Mouse (Mus musculus) limb, embryonic 12.5 days (tissue): Measurements from ENCODE around the gene Gm19935. TPM values are rescaled to one million over a fixed set of nuclear protein-coding genes. Genes with fewer than 3 reads are reported as not detected.

Experiments
- ATAC-seq: fragments of 200-750 bp; cut with Nextera tagmentation; 2 replicates; pipeline ENCODE4 v1.8.0; 2017; ENCODE audit warnings: low read depth, moderate TSS enrichment; ENCODE audit not compliant: insufficient number of reproducible peaks, insufficient read depth, low FRiP score, low TSS enrichment
- H3K27ac ChIP-seq: fragments of 300-500 bp; sonication (generic); 2 replicates; pipeline ENCODE4 v1.5.1; 2016; ENCODE audit warnings: mild to moderate bottlenecking, moderate library complexity
- H3K27me3 ChIP-seq: fragments of 300-500 bp; sonication (generic); 2 replicates; pipeline ENCODE4 v1.6.1; 2016; ENCODE audit warnings: mild to moderate bottlenecking, moderate library complexity
- H3K36me3 ChIP-seq: fragments of 300-500 bp; sonication (generic); 2 replicates; pipeline ENCODE4 v1.6.1; 2016; ENCODE audit warnings: mild to moderate bottlenecking, moderate library complexity
- H3K4me1 ChIP-seq: fragments of 300-500 bp; sonication (generic); replicated peaks from 2 replicates; pipeline ENCODE4 v1.6.1; 2016
- H3K4me2 ChIP-seq: fragments of 300-500 bp; sonication (generic); 2 replicates; pipeline ENCODE4 v1.6.1; 2016; ENCODE audit warnings: mild to moderate bottlenecking, moderate library complexity
- H3K4me3 ChIP-seq: fragments of 300-500 bp; sonication (generic); replicated peaks from 2 replicates; pipeline ENCODE4 v1.5.1; 2016; ENCODE audit warnings: mild to moderate bottlenecking
- H3K9ac ChIP-seq: fragments of 300-500 bp; sonication (generic); replicated peaks from 2 replicates; pipeline ENCODE4 v1.6.1; 2016; ENCODE audit warnings: mild to moderate bottlenecking, moderate library complexity
- H3K9me3 ChIP-seq: fragments of 300-500 bp; sonication (generic); 2 replicates; pipeline ENCODE4 v1.6.1; 2016; ENCODE audit warnings: mild to moderate bottlenecking, moderate library complexity
- WGBS: fragments of 180-500 bp; shearing (Covaris S2); methylation state at CpG from one replicate; pipeline ENCODE4 v1.1.7; 2016; 5-methylcytosine and 5-hydroxymethylcytosine counted together
- microRNA-seq: library from miRNA; unstranded; fragments of <30 nt; microRNA quantifications from one replicate; pipeline ENCODE4, GENCODE M21; 2017
- polyA plus RNA-seq: library from polyadenylated mRNA; unstranded; fragments of >200 nt; fragmentation: Nextera tagmentation; extraction: Ambion mirVana; gene quantifications from 2 replicates; pipeline ENCODE4 v1.2.1, GENCODE M21; 2016

The Gm19935 gene
- polyA plus RNA-seq, 1 experiment from 2014 or later = not detected

DNA sequence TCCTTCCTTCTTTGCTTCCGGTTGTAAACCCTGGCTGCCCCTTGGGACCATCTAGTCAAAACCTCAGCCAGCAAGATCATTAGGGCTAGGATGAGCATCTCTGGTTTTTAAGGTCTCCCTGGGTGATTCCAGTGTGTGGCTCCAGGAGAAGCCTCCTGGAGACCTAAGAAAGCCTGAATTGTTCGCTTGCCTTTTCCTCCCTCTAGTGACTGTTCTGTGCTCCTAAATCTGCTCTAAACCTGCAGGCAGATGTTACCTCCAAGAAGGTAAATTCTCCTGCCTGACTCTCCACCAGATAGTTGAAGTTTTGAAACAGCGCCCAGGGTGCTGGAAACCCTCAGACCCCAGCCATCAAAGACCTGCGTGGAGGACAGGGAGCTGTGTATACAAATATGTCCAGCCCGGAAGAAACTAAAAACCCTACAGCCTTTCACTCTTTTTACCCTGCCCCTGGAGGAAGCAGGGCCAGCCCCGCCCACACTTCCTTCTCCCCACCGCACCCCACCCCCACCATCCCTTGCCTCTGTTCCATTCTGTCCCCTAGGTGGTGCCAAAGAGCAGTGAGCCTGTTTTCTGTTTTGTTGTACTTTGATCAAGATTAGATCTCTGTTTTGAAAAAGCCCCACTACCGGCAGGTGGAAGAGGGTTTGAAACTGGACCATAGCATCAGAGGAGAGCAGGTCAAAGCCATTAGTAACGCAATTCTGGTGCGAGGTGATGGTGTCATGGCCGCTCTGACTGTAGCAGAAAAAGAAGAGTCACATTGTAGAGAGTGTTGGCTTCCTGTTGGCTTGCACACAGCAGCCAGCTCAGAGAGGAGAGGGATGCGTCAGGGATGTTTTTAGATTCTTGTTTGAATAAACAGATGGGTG, 22.0 kb downstream of the Gm19935 start:
- no peaks in the 10 kb centered on the region for H3K27me3 ChIP-seq
- peak overlapping the region; percentile 43 for H3K4me2 ChIP-seq
- peak; percentile 59; the same call in 1 of the 2 replicates for ATAC-seq
- WGBS = 12% methylated on average over 12 of the region's 12 CpGs
- no peak overlapping the region for H3K27ac ChIP-seq
- no peaks in the 10 kb centered on the region for H3K9me3 ChIP-seq
- H3K9ac ChIP-seq = no peak overlapping the region
- H3K4me3 ChIP-seq = peak overlapping the region; percentile 17; the same call in 1 of the 2 replicates
- no peaks in the 10 kb centered on the region for H3K36me3 ChIP-seq
- H3K4me1 ChIP-seq = 0 out of 2 replicates have a peak, but pooled peaks cover 5% of the 10 kb centered on the region

DNA sequence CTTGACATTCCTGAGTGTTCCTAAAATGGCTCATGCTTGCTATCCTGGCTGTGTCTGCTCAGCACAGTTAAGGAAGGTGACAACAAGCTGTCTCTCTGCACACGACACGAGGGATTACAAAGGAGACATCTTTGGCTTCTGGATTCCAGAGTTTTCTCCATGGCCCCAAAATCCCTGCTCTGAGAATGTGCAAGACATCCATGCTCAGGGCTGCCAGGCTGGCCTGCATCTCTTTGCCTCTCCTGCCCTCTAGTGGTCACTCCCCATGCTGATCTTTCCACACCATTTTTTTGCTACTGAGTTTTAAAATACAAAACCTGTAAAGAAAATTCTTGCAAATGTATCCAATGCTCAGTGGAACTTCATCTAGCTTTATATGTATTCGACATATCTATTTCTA, 23.5 kb downstream of the Gm19935 start:
- H3K36me3 ChIP-seq = no peaks in the 10 kb centered on the region
- no peak overlapping the region for H3K9ac ChIP-seq
- no peak overlapping the region for H3K4me2 ChIP-seq
- H3K4me3 ChIP-seq = no peak overlapping the region
- no peak overlapping the region for H3K27ac ChIP-seq
- H3K9me3 ChIP-seq = no peaks in the 10 kb centered on the region
- H3K4me1 ChIP-seq = 0 out of 2 replicates have a peak, but pooled peaks cover 5% of the 10 kb centered on the region
- no peak for ATAC-seq
- 3% methylated on average over 3 of the region's 3 CpGs for WGBS
- H3K27me3 ChIP-seq = no peaks in the 10 kb centered on the region

DNA sequence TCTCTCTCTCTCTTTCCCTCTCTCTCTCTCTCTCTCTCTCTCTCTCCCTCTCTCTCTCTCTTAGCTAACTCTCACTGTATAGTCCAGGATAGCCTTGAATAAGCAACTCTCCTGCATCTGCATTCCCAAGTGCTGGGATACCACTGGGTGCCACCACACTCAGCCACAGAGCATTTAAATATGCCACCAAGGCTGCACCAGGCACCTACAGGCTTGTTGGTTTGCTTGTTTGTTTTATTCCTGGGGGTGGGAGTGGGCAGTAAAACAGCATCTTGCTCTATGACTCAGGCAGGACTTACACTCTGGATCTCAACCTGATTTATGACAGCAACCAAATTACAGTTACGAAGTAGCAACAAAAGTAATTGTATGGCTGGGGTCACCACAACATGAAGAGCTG, 25.6 kb downstream of the Gm19935 start:
- no peak overlapping the region for H3K9ac ChIP-seq
- no peak overlapping the region for H3K27ac ChIP-seq
- WGBS = 90% methylated on average over 1 of the region's 1 CpGs
- ATAC-seq = no peak
- 0 out of 2 replicates have a peak, but pooled peaks cover 5% of the 10 kb centered on the region for H3K4me1 ChIP-seq
- no peaks in the 10 kb centered on the region for H3K9me3 ChIP-seq
- H3K27me3 ChIP-seq = no peaks in the 10 kb centered on the region
- no peak overlapping the region for H3K4me2 ChIP-seq
- H3K4me3 ChIP-seq = no peak overlapping the region
- no peaks in the 10 kb centered on the region for H3K36me3 ChIP-seq

DNA sequence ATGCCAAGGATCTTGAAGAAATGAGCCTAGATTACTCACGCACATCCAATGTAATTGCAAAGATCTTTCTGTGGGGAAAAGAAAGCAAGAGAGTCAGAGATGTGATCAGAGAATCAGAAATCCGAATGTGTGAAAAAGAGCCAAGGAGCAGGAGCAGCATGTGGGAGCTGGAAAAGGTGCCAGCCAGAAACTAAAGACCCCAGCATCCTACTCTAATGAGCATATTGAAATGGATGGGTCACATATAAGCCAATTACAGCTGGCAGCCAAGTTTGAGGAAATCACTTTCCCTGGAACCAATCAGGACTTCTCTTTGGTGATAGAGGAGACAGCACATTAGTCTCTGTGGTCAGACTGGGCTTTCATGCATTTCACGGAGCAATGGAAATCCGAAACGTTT, 47.4 kb downstream of the Gm19935 start:
- Histone ChIP-seq H3K4me2 (no peak overlapping the region), H3K9ac (no peak overlapping the region), H3K27ac (no peak overlapping the region), H3K9me3 (no peaks in the 10 kb centered on the region), H3K4me3 (no peak overlapping the region), H3K27me3 (no peaks in the 10 kb centered on the region), H3K36me3 (no peaks in the 10 kb centered on the region), H3K4me1 (no peaks in the 10 kb centered on the region)
- ATAC-seq = no peak
- 80% methylated on average over 5 of the region's 5 CpGs for WGBS

Small RNA genes lying within 50 kb of the gene (microRNA-seq; reads per million reads assigned to microRNA genes)
- not detected for gene Gm44382

Other genes starting within 250 kb of the Gm19935 start
- 81.2 and 81.9 TPM in 2 replicates for gene Chd9, start 11.0 kb upstream of the Gm19935 start, polyA plus RNA-seq